In the genomic region with DNA sequence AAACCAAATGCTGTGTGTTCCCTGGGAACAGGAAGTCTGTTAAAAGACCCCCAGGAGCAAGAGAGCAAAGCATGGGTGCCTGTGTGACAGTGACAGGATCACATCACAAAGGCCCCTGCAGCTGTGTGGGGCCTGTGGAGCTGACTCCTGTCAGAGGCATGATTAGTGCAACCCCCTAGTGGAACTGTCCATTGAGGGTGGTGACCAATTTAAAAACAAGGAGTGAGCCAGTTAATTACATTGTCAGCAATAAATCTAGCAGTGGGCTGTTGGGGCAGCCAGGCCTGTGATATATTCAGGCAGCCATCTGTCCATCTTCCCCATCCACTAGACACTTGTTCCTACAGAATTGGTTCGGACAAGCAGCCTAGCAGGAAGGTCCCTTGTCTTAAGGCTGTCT, we compare ENCODE assay signal across 14 mouse cellular contexts.
A peak's percentile ranks its signal among the peaks of the same experiment; 100 is the strongest.
DNase-seq lines count a peak whose midpoint lies in the region; ATAC-seq lines count a peak whose summit lies in the region.
"Had no signal": no experiment of that assay in that cellular context is flagged by ENCODE, and none has a peak within 500 bp of the region (broad histone marks: within the 10 kb centered on the region; RNA-seq: fewer than 3 reads in every experiment).

No protein-coding gene starts in this region.

- no peak overlapping the region for H3K27ac ChIP-seq in kidney, embryonic 14.5 days (ENCODE audit: low read depth, low read length)
- H3K27ac ChIP-seq in forebrain, embryonic 16.5 days (ENCODE audit: low read length) = no peak overlapping the region
- no peak overlapping the region for H3K27ac ChIP-seq in neural tube, embryonic 12.5 days
- no peak overlapping the region for H3K27ac ChIP-seq in liver, embryonic 11.5 days (ENCODE audit: low read depth, low read length)
- H3K27ac ChIP-seq: heart, adult 2 months; limb, embryonic 15.5 days had no signal

- peak; percentile 94 for ATAC-seq in kidney, embryonic 14.5 days (ENCODE audit: low FRiP score, low TSS enrichment)
- ATAC-seq in forebrain, embryonic 16.5 days = peak; percentile 43; the same call in 1 of the 2 replicates
- peak; percentile 96 for ATAC-seq in neural tube, embryonic 12.5 days (ENCODE audit: low FRiP score, low read depth)
- ATAC-seq in liver, embryonic 11.5 days (replicated peaks; ENCODE audit: low FRiP score) = no peak
- ATAC-seq: inflammation-experienced regulatory T-cells, adult 6 months had no signal

- DNase-seq in kidney, postnatal 36 days = no peak
- peak; percentile 59 for DNase-seq in embryo, embryonic 10.5 days (ENCODE audit: low spot score)
- DNase-seq in liver, embryonic 11.5 days (ENCODE audit: low spot score) = no peak
- DNase-seq in cerebellum, adult 8-10 months = no peak
- DNase-seq in layer of hippocampus, postnatal 36 days = no peak
- DNase-seq: adrenal gland, postnatal 14 days; cerebellum, postnatal 36 days; heart, adult 2 months; kidney, postnatal 4 days had no signal

- H3K4me3 ChIP-seq in kidney, embryonic 14.5 days (ENCODE audit: low read length) = no peak overlapping the region
- H3K4me3 ChIP-seq in forebrain, embryonic 16.5 days (replicated peaks; ENCODE audit: low read length) = no peak overlapping the region
- H3K4me3 ChIP-seq in neural tube, embryonic 12.5 days = no peak overlapping the region
- no peak overlapping the region for H3K4me3 ChIP-seq in liver, embryonic 11.5 days (ENCODE audit: low read depth, low read length)
- H3K4me3 ChIP-seq: heart, adult 2 months; limb, embryonic 15.5 days had no signal

- WGBS in kidney, embryonic 14.5 days = 20% methylated on average over 1 of the region's 1 CpGs
- WGBS in forebrain, embryonic 16.5 days = 23% methylated on average over 1 of the region's 1 CpGs
- 10% methylated on average over 1 of the region's 1 CpGs for WGBS in neural tube, embryonic 12.5 days
- WGBS in liver, embryonic 11.5 days = 61% methylated on average over 1 of the region's 1 CpGs

- no peaks in the 10 kb centered on the region for H3K9me3 ChIP-seq in kidney, embryonic 14.5 days (ENCODE audit: control insufficient read depth, low read length)
- no peaks in the 10 kb centered on the region for H3K9me3 ChIP-seq in forebrain, embryonic 16.5 days (ENCODE audit: control insufficient read depth, low read length)
- H3K9me3 ChIP-seq in neural tube, embryonic 12.5 days = no peaks in the 10 kb centered on the region
- no peaks in the 10 kb centered on the region for H3K9me3 ChIP-seq in liver, embryonic 11.5 days (ENCODE audit: control insufficient read depth, low read length)
- H3K9me3 ChIP-seq: limb, embryonic 15.5 days had no signal

- no peak overlapping the region for H3K9ac ChIP-seq in kidney, embryonic 14.5 days (ENCODE audit: low read depth, low read length)
- no peak overlapping the region for H3K9ac ChIP-seq in forebrain, embryonic 16.5 days (replicated peaks; ENCODE audit: low read depth, low read length)
- H3K9ac ChIP-seq in neural tube, embryonic 12.5 days = no peak overlapping the region
- H3K9ac ChIP-seq in liver, embryonic 11.5 days (ENCODE audit: low read depth, low read length) = no peak overlapping the region
- H3K9ac ChIP-seq: limb, embryonic 15.5 days had no signal

- H3K27me3 ChIP-seq in kidney, embryonic 14.5 days (ENCODE audit: control insufficient read depth, insufficient read depth, low read length) = no peaks in the 10 kb centered on the region
- no peaks in the 10 kb centered on the region for H3K27me3 ChIP-seq in forebrain, embryonic 16.5 days (replicated peaks; ENCODE audit: control insufficient read depth, insufficient read depth, low read length)
- no peaks in the 10 kb centered on the region for H3K27me3 ChIP-seq in neural tube, embryonic 12.5 days (replicated peaks)
- no peaks in the 10 kb centered on the region for H3K27me3 ChIP-seq in liver, embryonic 11.5 days (replicated peaks; ENCODE audit: control insufficient read depth, insufficient read depth, low read length)
- H3K27me3 ChIP-seq: limb, embryonic 15.5 days had no signal

- H3K4me2 ChIP-seq in kidney, embryonic 14.5 days (replicated peaks; ENCODE audit: low read depth, low read length) = no peak overlapping the region
- no peak overlapping the region for H3K4me2 ChIP-seq in forebrain, embryonic 16.5 days (ENCODE audit: low read length)
- no peak overlapping the region for H3K4me2 ChIP-seq in neural tube, embryonic 12.5 days (replicated peaks)
- H3K4me2 ChIP-seq in liver, embryonic 11.5 days = no peak overlapping the region
- H3K4me2 ChIP-seq: limb, embryonic 15.5 days had no signal

- no peaks in the 10 kb centered on the region for H3K4me1 ChIP-seq in kidney, embryonic 14.5 days (ENCODE audit: control insufficient read depth, insufficient read depth, low read length)
- H3K4me1 ChIP-seq in forebrain, embryonic 16.5 days (replicated peaks; ENCODE audit: control insufficient read depth, insufficient read depth, low read length) = peaks cover 5% of the 10 kb centered on the region; the same call in 1 of the 2 replicates
- peaks cover 11% of the 10 kb centered on the region; the same call in 1 of the 2 replicates for H3K4me1 ChIP-seq in neural tube, embryonic 12.5 days
- H3K4me1 ChIP-seq in liver, embryonic 11.5 days (replicated peaks; ENCODE audit: control insufficient read depth, insufficient read depth, low read length) = no peaks in the 10 kb centered on the region
- H3K4me1 ChIP-seq: limb, embryonic 15.5 days had no signal

- no peaks in the 10 kb centered on the region for H3K36me3 ChIP-seq in kidney, embryonic 14.5 days (ENCODE audit: control insufficient read depth, insufficient read depth, low read length)
- no peaks in the 10 kb centered on the region for H3K36me3 ChIP-seq in forebrain, embryonic 16.5 days (ENCODE audit: control insufficient read depth, insufficient read depth)
- no peaks in the 10 kb centered on the region for H3K36me3 ChIP-seq in neural tube, embryonic 12.5 days
- no peaks in the 10 kb centered on the region for H3K36me3 ChIP-seq in liver, embryonic 11.5 days (ENCODE audit: control insufficient read depth, insufficient read depth, low read length)
- H3K36me3 ChIP-seq: limb, embryonic 15.5 days had no signal
